Mouse (Mus musculus) adrenal gland, postnatal 14 days (tissue): Measurements from ENCODE around the gene Them5. TPM values are rescaled to one million over a fixed set of nuclear protein-coding genes. Genes with fewer than 3 reads are reported as not detected.

Source experiments
- DNase-seq: peaks from one replicate; pipeline ENCODE4 v3.0.0; 2021; ENCODE audit warnings: mixed read lengths
- total RNA-seq: library from RNA; stranded (reverse); gene quantifications from 2 replicates; pipeline ENCODE4 v1.2.3, GENCODE M21; 2021

Gene Them5
- total RNA-seq, 1 experiment from 2014 or later, result not detected

GRCm38 (mm10) chr3:94372641-94373040 lies 30.7 kb downstream of the Them5 start, which contains the start of gene Rorc:
Gene Rorc (plus strand): TSS chr3:94372794.
- peak; percentile 86 for DNase-seq

- peak; percentile 39 for DNase-seq
Measured at GRCm38 (mm10) chr3:94373090-94373489, 31.2 kb downstream of the Them5 start.

- peak; percentile 81 for DNase-seq
Measured at GRCm38 (mm10) chr3:94373597-94374011, 31.7 kb downstream of the Them5 start.

- no peak for DNase-seq
Measured at GRCm38 (mm10) chr3:94374636-94375035, 32.7 kb downstream of the Them5 start.

GRCm38 (mm10) chr3:94375146-94375545 lies 33.2 kb downstream of the Them5 start:
- peak; percentile 23 for DNase-seq

GRCm38 (mm10) chr3:94375861-94376260 lies 34.0 kb downstream of the Them5 start:
- no peak for DNase-seq

GRCm38 (mm10) chr3:94377028-94377923 lies 35.4 kb downstream of the Them5 start:
- no peak for DNase-seq

GRCm38 (mm10) chr3:94379831-94380510 lies 38.1 kb downstream of the Them5 start:
- no peak for DNase-seq

- no peak for DNase-seq
Measured at GRCm38 (mm10) chr3:94382308-94382707, 40.4 kb downstream of the Them5 start.

- peak; percentile 43 for DNase-seq
Measured at GRCm38 (mm10) chr3:94383476-94383875, 41.6 kb downstream of the Them5 start.

GRCm38 (mm10) chr3:94386671-94387070 lies 44.8 kb downstream of the Them5 start:
- no peak for DNase-seq

- no peak for DNase-seq
Measured at GRCm38 (mm10) chr3:94387391-94387790, 45.5 kb downstream of the Them5 start.

GRCm38 (mm10) chr3:94388047-94388446 lies 46.1 kb downstream of the Them5 start:
- DNase-seq, result no peak

- no peak for DNase-seq
Measured at GRCm38 (mm10) chr3:94389420-94389819, 47.5 kb downstream of the Them5 start.

- DNase-seq, result no peak
Measured at GRCm38 (mm10) chr3:94391001-94391400, 49.1 kb downstream of the Them5 start.

- DNase-seq, result no peak
Measured at GRCm38 (mm10) chr3:94392128-94392527, 50.2 kb downstream of the Them5 start.

GRCm38 (mm10) chr3:94393049-94393448 lies 51.1 kb downstream of the Them5 start:
- no peak for DNase-seq

- DNase-seq, result no peak
Measured at GRCm38 (mm10) chr3:94396336-94396735, 54.4 kb downstream of the Them5 start.

GRCm38 (mm10) chr3:94396851-94397250 lies 55.0 kb downstream of the Them5 start:
- no peak for DNase-seq
